Mouse (Mus musculus) left cerebral cortex, postnatal 36 days (tissue): ENCODE measurements around the gene Gm5862. TPM values are rescaled to one million over a fixed set of nuclear protein-coding genes. Genes with fewer than 3 reads are reported as not detected.
"Not testable (repeated sequence)": the region's sequence is repeated elsewhere in the genome, so short reads cannot be mapped to it uniquely, and the experiment has no call there.

ENCODE experiments used
- DNase-seq, 2 experiments: peaks; one replicate each; pipeline ENCODE4 v3.0.0; 2021 to 2022; ENCODE audit warnings: low spot score in 2 of 2, mixed read lengths in 1 of 2
- intact Hi-C: fragments of 180-260 bp; cut with DNase I; formaldehyde crosslinking; loops from one replicate; pipeline ENCODE4 v1.15.1; 2025
- total RNA-seq, 2 experiments: library from RNA; stranded (reverse); gene quantifications; 2 replicates each; pipeline ENCODE4 v1.2.3; 2021

The Gm5862 gene
- total RNA-seq, result not detected

DNA sequence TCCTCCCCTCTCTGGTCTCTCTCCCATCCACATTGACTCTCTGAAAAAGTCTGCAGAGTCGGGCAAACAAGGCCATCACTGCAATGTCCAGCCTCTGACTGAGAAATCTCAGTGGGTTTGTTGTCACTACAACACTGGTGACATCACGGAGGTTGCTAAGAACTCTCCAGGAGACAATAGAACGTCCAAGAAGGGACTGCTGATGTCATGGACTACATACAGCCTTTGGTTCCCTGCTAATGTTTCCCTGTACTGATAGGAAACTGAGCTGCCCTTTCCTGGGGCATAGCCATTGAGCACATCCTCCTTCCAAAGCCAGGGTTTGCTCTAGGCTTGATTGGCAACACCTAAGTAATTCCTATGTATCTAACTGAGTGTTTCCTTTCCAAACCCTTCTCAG lies at the start of gene Gm5862:
Gm5862 (minus strand) TSS at position 101 of the 400 bp plus-strand sequence.
- intact Hi-C loops, DNase-seq: not testable (repeated sequence)

DNA sequence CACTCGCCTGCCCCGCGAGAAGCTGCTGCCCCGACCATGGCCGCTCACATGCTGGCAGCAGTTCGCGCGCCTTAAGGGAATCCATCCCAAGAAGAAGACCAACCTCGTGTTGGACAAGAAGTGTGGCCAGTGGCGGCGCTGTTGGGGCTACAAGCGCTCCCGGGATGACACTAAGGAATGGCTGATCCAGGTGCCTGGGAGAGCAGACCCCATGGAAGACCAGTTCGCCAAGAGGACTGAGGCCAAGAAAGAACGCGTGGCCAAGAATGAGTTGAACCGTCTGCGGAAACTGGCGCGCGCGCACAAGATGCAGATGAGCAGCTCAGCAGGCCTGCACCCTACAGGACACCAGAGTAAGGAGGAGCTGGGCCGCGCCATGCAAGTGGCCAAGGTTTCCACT lies 48.0 kb upstream of the Gm5862 start:
- intact Hi-C loops, result no loop called here
- DNase-seq, result no peak

- intact Hi-C loops, DNase-seq: not testable (repeated sequence)
Measured at GRCm38 (mm10) chr5:26058481-26058880, 35.8 kb upstream of the Gm5862 start, which contains the start of gene Gm7347. Gene Gm7347, minus strand, starts transcription at chr5:26058581.

- DNase-seq, intact Hi-C loops: not testable (repeated sequence)
Measured at GRCm38 (mm10) chr5:26039458-26039857, 16.7 kb upstream of the Gm5862 start, which contains the start of gene Speer4a. Gene Speer4a, minus strand, starts transcription at chr5:26039558.

DNA sequence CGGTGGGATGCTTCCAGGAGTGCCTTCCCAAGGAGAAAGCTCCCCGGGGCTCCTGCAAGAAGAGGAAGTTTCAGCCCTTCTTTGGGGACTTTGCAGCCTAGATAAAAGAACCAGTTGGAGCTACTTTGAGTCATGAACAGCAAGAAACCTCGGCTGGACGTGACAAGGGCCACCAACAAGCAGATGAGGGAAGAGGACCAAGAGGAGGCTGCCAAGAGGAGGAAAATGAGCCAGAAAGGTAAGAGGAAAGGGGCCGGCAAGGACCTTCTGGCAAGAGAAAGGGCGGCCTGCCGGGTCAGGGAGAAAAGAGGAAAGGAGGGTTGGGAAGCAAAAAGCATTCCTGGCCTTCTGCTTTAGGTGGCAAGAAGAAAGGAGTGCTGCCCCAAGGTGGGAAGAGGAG lies 15.0 kb downstream of the Gm5862 start:
- DNase-seq, intact Hi-C loops: not testable (repeated sequence)

- intact Hi-C loops, result not testable (repeated sequence)
- DNase-seq, result peak; percentile 5 to 8
Measured at GRCm38 (mm10) chr5:26006937-26007695, 15.6 kb downstream of the Gm5862 start.

- intact Hi-C loops, result not testable (repeated sequence)
Measured at GRCm38 (mm10) chr5:26004698-26005097, 18.0 kb downstream of the Gm5862 start, which contains the start of gene Gm1979. Gene Gm1979, minus strand, starts transcription at chr5:26004798.

DNA sequence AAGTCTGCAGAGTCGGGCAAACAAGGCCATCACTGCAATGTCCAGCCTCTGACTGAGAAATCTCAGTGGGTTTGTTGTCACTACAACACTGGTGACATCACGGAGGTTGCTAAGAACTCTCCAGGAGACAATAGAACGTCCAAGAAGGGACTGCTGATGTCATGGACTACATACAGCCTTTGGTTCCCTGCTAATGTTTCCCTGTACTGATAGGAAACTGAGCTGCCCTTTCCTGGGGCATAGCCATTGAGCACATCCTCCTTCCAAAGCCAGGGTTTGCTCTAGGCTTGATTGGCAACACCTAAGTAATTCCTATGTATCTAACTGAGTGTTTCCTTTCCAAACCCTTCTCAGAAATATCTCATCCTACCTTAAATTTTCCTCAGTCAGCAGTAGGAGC lies 34.2 kb downstream of the Gm5862 start, which contains the start of gene Gm21698:
Gm21698 (minus strand) TSS at position 101 of the 400 bp plus-strand sequence.
- intact Hi-C loops, DNase-seq: not testable (repeated sequence)

More at GRCm38 (mm10) chr5:26004698-26005097, 18.0 kb downstream of the Gm5862 start, which contains the start of gene Gm1979:
- DNase-seq, result not testable (repeated sequence)

DNA sequence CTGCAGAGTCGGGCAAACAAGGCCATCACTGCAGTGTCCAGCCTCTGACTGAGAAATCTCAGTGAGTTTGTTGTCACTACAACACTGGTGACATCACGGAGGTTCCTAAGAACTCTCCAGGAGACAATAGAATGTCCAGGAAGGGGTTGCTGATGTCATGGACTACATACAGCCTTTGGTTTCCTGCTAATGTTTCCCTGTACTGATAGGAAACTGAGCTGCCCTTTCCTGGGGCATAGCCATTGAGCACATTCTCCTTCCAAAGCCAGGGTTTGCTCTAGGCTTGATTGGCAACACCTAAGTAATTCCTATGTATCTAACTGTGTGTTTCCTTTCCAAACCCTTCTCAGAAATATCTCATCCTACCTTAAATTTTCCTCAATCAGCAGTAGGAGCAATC lies 50.2 kb downstream of the Gm5862 start, which contains the start of gene Gm21680:
Gm21680 (minus strand) TSS at position 101 of the 400 bp plus-strand sequence.
- not testable (repeated sequence) for DNase-seq

More for the DNA sequence above, 50.2 kb downstream of the Gm5862 start, which contains the start of gene Gm21680:
- intact Hi-C loops, result not testable (repeated sequence)

Other genes starting within 250 kb of the Gm5862 start
- gene Gm21663, start 80.5 kb downstream of the Gm5862 start, total RNA-seq, result not detected
- gene Gm21671, start 68.5 kb downstream of the Gm5862 start, total RNA-seq, result not detected
- not detected for gene Gm21680, start 50.3 kb downstream of the Gm5862 start, total RNA-seq
- not detected for gene Gm21698, start 34.3 kb downstream of the Gm5862 start, total RNA-seq
- not detected for gene Gm1979, start 18.1 kb downstream of the Gm5862 start, total RNA-seq
- not detected for gene Speer4a, start 16.6 kb upstream of the Gm5862 start, total RNA-seq
- gene Gm7347, start 35.7 kb upstream of the Gm5862 start, total RNA-seq, result not detected
- gene Gm10471, start 66.4 kb upstream of the Gm5862 start, total RNA-seq, result not detected
- gene 5031410I06Rik, start 82.4 kb upstream of the Gm5862 start, total RNA-seq, result not detected
- not detected for gene Gm10220, start 98.5 kb upstream of the Gm5862 start, total RNA-seq
- gene Gm7361, start 234.8 kb upstream of the Gm5862 start, total RNA-seq, result under 1 TPM; 0.12 to 0.14 TPM